Mouse (Mus musculus) heart, adult 2 months (tissue): ENCODE measurements at regions not wholly inside any gene's neighbourhood (a gene's known extent, or its start where the extent isn't known, plus 50 kb on each side); places are given as distances from the start of the nearest gene placed in this dataset.

Source experiments
- DNase-seq, 2 experiments: peaks; one replicate each; pipeline ENCODE4 v3.0.0; 2021
- H3K27ac ChIP-seq: fragments of 200-600 bp; 2 replicates; pipeline ENCODE4 v1.8.1; 2022
- H3K27me3 ChIP-seq: fragments of 200-500 bp; 2 replicates; pipeline ENCODE4 v1.6.1; 2012; ENCODE audit warnings: mild to moderate bottlenecking, low read length, inconsistent platforms, mixed read lengths; ENCODE audit not compliant: control insufficient read depth, insufficient read depth
- H3K36me3 ChIP-seq: fragments of 200-500 bp; 2 replicates; pipeline ENCODE4 v1.6.1; 2012; ENCODE audit warnings: low read length, inconsistent platforms; ENCODE audit not compliant: control insufficient read depth, insufficient read depth
- H3K4me1 ChIP-seq: fragments of 200-500 bp; 2 replicates; pipeline ENCODE4 v1.6.1; 2011; ENCODE audit warnings: low read length; ENCODE audit not compliant: control insufficient read depth, insufficient read depth
- H3K4me3 ChIP-seq: fragments of 200-600 bp; 2 replicates; pipeline ENCODE4 v1.8.1; 2022
- H3K79me2 ChIP-seq: fragments of 200-500 bp; replicated peaks from 2 replicates; pipeline ENCODE4 v1.6.1; 2012; ENCODE audit warnings: mild to moderate bottlenecking, inconsistent platforms, low read length, moderate library complexity, mixed read lengths; ENCODE audit not compliant: control insufficient read depth, insufficient read depth
- H3K9ac ChIP-seq: fragments of 200-500 bp; 2 replicates; pipeline ENCODE4 v1.6.1; 2012; ENCODE audit warnings: low read depth, mild to moderate bottlenecking, control low read depth, inconsistent platforms, low read length, mixed read lengths
- CTCF ChIP-seq: fragments of 200-600 bp; IDR thresholded peaks from 2 replicates; pipeline ENCODE4 v1.8.1; 2022; ENCODE audit warnings: antibody characterized with exemption, mild to moderate bottlenecking, moderate library complexity
- EP300 ChIP-seq: fragments of 200-500 bp; IDR thresholded peaks from 2 replicates; pipeline ENCODE4 v1.6.1; 2011; ENCODE audit warnings: low read depth, low read length, control low read depth; ENCODE audit not compliant: insufficient read depth
- POLR2A ChIP-seq: fragments of 200-500 bp; IDR thresholded peaks from 2 replicates; pipeline ENCODE4 v1.6.1; 2011; ENCODE audit warnings: mild to moderate bottlenecking, low read depth, low read length, control low read depth; ENCODE audit not compliant: insufficient read depth
- WGBS: fragments of 180-500 bp; shearing (Covaris S2); methylation state at CpG from one replicate; pipeline ENCODE4 v1.1.7; 2018; 5-methylcytosine and 5-hydroxymethylcytosine counted together
- intact Hi-C: fragments of 180-260 bp; cut with DNase I; formaldehyde crosslinking; loops from one replicate; pipeline ENCODE4 v1.15.1; 2025

DNA sequence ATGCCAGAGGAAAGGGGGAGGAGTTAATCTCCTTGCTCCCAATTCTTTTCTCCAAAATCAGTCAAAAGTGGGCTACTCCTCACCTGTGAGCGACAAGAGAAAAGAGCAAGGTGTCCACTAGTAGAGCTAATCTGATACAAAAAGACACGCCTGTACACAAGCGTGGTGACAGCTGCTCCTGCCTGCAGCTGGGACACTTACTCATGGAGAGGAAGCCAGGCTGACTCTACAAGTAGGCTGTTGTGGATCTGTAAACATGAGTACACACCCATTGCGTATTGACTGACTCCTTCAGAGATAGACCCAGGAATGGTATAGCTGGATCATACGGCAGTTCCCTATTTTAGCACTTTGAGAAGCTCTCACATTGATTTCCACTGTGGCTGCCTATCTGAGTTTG lies 129.7 kb downstream of the Nuak1 start:
- Histone ChIP-seq H3K27ac (no peak overlapping the region), H3K36me3 (no peaks in the 10 kb centered on the region), H3K27me3 (no peaks in the 10 kb centered on the region), H3K9ac (no peak overlapping the region), H3K79me2 (no peaks in the 10 kb centered on the region), H3K4me3 (no peak overlapping the region), H3K4me1 (no peaks in the 10 kb centered on the region)
- no peak for DNase-seq
- WGBS, result 91% methylated on average over 5 of the region's 5 CpGs
- TF ChIP-seq CTCF (no peak), POLR2A (no peak), EP300 (no peak)
- intact Hi-C loops, result no loop called here

DNA sequence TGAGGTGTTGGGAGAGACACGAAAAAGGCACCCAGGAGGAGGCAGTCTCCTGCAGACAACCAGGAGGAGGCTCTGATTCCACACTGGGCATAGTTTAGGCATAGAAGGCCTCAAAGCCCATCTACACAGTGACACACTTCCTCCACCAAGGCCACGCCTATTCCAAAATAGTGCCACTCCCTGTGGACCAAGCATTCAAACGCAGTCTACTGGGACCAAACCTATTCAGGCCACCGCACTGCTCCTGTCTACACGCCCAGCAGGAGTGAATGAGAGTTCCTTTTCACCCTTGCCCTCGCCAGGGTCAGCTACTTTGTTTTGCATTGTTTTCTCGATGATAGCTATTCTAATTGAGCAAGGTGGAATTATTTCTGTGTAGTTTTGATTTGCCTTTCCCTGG lies 127.7 kb downstream of the Nuak1 start:
- TF ChIP-seq CTCF (no peak), EP300 (no peak), POLR2A (no peak)
- Histone ChIP-seq H3K4me1 (no peaks in the 10 kb centered on the region), H3K27me3 (no peaks in the 10 kb centered on the region), H3K9ac (no peak overlapping the region), H3K27ac (no peak overlapping the region), H3K79me2 (no peaks in the 10 kb centered on the region), H3K36me3 (no peaks in the 10 kb centered on the region), H3K4me3 (no peak overlapping the region)
- intact Hi-C loops, result no loop called here
- no peak for DNase-seq
- 66% methylated on average over 7 of the region's 7 CpGs for WGBS

DNA sequence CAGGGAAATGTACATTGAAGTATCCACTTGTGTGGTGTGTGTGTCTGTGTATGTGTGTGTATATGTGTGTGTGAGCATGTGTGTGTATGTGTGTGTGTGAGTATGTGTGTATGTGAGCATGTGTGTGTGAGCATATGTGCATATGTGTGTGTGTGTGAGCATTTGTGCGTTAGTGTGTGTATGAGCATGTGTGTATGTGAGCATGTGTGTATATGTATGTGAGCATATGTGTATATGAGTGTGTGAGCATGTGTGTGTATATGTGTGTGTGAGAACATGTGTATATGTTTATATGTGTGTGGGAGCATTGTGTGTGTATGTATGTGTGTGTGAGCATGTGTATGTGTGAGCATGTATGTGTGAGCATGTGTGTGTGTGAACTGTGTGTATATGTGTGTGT lies 123.5 kb downstream of the Nuak1 start:
- TF ChIP-seq EP300, result no peak
- TF ChIP-seq CTCF, result no peak
- TF ChIP-seq POLR2A, result no peak
- H3K4me3 ChIP-seq, result no peak overlapping the region
- no peaks in the 10 kb centered on the region for H3K4me1 ChIP-seq
- H3K27ac ChIP-seq, result no peak overlapping the region
- no peaks in the 10 kb centered on the region for H3K36me3 ChIP-seq
- H3K27me3 ChIP-seq, result no peaks in the 10 kb centered on the region
- intact Hi-C loops, result no loop called here
- H3K9ac ChIP-seq, result no peak overlapping the region
- DNase-seq, result no peak
- no peaks in the 10 kb centered on the region for H3K79me2 ChIP-seq
- WGBS, result 100% methylated on average over 1 of the region's 1 CpGs

DNA sequence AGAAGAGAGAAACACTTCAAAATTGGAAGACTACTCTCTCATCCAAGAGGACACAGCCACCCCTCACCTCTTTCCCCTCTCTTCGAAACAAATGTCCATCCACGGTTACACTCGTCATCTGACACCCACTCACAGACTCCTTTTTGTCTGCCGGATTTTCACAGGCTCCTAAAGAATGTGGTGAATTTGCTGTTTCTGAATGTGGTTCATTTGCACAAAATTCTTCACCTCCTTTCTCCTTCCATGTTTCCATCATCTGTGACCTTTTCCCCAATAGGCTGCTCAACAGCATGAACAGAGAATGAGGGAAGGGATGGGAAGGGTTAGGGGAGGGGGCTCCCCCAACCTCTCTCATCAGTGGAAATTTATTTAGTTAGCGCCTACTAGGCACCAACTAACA lies 122.4 kb downstream of the Nuak1 start:
- Histone ChIP-seq H3K79me2 (no peaks in the 10 kb centered on the region), H3K4me1 (no peaks in the 10 kb centered on the region), H3K4me3 (no peak overlapping the region), H3K9ac (no peak overlapping the region), H3K27me3 (no peaks in the 10 kb centered on the region), H3K27ac (no peak overlapping the region), H3K36me3 (no peaks in the 10 kb centered on the region)
- TF ChIP-seq EP300 (no peak), POLR2A (no peak), CTCF (no peak)
- no peak for DNase-seq
- intact Hi-C loops, result no loop called here
- 75% methylated on average over 5 of the region's 5 CpGs for WGBS
